Mouse (Mus musculus): ENCODE data around the gene Ap2a1.
"Not testable (repeated sequence)": the region's sequence is repeated elsewhere in the genome, so short reads cannot be mapped to it uniquely, and the experiment has no call there.

The Ap2a1 gene

DNA sequence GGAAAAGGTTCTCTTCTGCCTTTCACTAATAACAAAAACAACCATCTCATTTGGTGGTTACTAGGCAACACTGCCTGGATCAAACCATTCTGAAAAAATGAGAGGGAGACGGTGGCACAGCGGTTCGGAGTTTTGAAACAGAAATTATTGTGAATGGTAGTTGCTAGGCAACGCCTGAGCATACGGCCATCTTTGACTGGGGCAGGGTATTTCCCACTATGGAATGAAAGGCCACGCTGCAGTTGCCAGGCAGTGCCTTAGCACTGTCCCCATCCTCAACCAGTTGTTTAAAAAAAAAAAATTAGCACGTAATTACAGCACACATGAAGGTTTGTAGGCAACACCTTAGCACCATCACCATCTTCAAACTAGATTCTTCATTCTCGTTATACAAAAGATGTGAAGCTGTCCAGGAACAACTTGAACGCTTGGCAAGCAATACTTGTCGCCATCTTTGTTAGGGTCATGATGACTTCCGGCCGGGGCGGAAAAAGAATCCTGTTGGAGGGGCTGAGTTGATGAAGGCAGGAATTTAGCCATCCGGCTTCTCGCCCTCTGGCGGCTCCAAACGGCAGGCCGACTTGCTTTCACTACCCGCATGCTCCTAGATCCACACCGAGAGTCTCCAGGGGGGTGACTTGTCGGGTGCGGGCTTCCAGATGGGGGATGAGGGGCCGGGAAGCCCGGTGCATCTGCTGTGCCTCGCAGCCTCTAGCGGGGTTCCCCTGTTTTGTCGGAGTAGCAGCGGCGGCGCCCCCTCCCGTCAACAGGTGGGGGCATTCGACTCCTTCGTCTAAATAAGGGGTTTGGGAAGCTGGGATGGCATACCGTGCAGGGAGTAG is 33.5 kb downstream of the Ap2a1 start, which contains the start of gene Fuz:
TSS of gene Fuz (plus strand) at position 487 of the 842 bp plus-strand sequence.
- in situ Hi-C loops (cut with MboI; ENCODE audit: low sequenced_read_pairs) = no loop called here

DNA sequence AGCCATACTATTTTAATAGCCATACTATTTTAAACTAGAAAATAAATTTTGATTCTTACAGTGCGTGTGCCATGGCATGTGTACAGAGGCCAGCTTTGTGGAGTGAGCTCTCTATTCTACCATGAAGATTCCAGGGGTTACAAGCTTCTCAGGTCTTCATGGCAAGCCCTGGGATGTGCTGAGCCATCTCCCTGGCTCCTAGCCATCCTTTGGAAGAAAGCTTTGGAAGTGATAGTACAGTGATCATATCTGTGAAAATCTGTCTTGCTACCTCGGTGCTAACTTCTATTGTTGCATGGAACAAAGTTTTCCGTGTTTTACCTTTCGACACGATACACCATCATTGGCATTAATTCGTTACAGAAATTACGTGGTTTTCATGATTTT is 34.1 kb downstream of the Ap2a1 start:
- in situ Hi-C loops (cut with MboI; ENCODE audit: low sequenced_read_pairs) = no loop called here

DNA sequence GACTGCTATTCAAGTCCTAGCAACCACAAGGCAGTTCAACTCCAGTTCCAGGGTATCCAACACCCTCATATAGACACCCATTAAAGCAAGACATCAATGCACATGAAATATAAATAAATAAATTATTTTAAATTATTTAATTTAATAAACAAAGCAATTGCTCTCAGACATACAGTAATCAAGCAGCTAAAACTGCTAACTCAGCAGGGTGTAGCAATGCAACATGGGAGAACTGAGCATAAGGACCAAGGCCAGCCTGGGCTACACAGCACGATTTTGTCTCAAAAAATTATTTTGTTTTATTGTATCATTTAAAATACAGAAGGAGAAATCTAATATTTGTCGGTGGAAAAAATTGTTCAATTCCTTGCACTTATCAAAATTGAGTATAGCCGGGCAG is 35.1 kb downstream of the Ap2a1 start:
- in situ Hi-C loops (cut with MboI; ENCODE audit: low sequenced_read_pairs) = no loop called here

DNA sequence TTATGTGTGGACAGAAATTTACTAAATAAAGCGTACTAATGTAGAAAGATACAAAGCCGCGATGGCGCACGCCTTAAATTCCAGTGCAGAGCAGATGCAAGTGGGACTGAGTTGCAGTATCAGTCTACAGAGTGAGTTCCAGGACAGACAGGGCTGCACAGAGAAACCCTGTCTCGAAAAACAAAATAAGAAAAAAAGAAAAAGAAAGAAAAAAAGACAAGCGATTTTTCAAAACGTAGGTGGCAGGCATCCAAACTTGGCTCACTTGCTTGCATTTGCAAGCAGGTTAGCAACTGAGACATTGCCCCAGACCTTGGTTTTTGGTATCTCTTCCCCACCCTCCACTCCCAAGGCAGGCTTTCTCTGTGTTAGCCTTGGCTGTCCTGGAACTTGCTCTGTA is 36.1 kb downstream of the Ap2a1 start:
- in situ Hi-C loops (cut with MboI; ENCODE audit: low sequenced_read_pairs) = no loop called here

DNA sequence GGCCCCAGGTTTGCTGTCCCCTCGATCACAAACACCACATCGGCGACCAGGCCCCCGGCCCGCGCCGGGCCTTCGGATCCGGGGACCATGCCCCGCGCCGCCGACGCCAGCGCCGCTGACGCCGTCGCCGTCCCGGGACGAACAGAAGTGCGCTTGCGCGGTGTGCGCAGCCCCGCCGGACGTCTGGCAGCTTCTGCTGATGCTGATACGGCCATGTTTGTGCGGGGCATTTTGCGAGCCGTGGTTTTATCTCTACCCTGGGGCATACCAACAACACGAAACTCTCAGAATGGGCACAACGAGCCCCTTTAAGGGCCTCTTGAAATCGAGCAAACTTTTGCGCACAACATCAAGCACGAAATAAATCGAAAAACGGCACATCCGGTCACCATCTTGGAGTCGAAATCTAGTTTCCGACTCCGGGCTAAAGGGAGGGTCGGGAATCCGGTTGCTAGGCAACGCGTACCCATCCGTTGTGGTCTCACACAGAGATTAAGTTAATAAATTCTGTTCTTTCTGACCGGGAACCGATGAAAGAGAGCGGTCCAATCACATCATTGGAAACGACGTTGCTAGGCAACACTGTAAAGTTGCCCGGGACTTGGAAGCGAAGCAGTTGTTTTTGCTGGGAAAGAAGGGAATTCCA is 36.9 kb downstream of the Ap2a1 start, which contains the start of gene Med25:
TSS of gene Med25 (minus strand) at position 437 of the 646 bp plus-strand sequence.
- in situ Hi-C loops (cut with MboI; ENCODE audit: low sequenced_read_pairs) = no loop called here

DNA sequence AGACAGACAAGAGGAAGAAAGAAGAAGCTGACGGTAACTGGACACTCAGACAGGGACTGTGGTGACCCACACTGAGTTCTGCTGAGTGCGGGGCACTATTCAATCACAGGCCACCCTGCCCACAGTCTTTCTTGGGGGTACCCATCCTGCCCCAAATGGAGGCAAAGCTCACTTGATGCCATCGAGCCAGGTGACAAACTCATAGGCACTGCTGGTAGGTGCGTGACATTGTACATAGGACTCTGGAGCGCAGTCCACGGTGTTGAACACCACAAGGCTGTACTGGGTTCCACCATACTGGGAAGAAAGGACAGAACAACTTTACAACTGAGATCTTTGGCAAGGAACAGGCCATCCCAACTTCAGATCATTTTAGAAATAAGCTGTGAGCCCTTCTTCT is 37.7 kb downstream of the Ap2a1 start:
- in situ Hi-C loops (cut with MboI; ENCODE audit: low sequenced_read_pairs) = no loop called here

DNA sequence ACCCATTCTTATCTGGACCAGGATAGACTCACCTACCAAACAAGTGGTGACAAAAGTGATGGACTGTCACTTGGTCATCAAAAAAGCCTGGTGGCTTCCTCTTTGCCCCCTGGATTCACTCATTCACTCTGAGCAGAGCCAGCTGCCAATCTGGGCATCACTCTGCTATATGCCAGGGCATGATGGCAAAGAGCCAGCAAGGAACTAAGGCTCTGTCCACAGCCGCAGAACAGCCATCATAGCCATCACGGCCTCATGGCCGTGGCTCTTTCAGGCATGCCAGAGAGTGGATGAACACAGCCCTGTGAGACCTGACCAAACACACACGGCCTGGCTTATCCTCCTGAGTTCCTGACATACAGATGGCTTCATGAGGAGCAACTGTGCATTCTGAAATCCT is 38.6 kb downstream of the Ap2a1 start:
- in situ Hi-C loops (cut with MboI; ENCODE audit: low sequenced_read_pairs) = no loop called here

DNA sequence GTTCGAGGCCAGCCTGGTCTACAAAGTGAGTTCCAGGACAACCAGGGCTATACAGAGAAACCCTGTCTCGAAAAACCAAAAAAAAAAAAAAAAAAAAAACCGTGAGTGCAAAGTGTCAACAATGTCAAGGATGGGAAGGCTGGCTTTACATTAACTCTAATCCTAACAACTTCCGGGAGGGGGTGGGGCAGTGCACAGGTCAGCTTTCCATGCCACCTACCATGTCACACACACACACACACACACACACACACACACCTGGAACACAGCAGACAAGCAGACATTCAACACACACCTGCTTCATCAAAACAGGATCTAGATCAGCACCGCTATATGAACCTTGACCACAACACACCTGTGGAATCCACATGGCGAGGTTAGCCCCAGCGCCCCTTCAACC is 39.1 kb downstream of the Ap2a1 start:
- in situ Hi-C loops (cut with MboI; ENCODE audit: low sequenced_read_pairs) = no loop called here

DNA sequence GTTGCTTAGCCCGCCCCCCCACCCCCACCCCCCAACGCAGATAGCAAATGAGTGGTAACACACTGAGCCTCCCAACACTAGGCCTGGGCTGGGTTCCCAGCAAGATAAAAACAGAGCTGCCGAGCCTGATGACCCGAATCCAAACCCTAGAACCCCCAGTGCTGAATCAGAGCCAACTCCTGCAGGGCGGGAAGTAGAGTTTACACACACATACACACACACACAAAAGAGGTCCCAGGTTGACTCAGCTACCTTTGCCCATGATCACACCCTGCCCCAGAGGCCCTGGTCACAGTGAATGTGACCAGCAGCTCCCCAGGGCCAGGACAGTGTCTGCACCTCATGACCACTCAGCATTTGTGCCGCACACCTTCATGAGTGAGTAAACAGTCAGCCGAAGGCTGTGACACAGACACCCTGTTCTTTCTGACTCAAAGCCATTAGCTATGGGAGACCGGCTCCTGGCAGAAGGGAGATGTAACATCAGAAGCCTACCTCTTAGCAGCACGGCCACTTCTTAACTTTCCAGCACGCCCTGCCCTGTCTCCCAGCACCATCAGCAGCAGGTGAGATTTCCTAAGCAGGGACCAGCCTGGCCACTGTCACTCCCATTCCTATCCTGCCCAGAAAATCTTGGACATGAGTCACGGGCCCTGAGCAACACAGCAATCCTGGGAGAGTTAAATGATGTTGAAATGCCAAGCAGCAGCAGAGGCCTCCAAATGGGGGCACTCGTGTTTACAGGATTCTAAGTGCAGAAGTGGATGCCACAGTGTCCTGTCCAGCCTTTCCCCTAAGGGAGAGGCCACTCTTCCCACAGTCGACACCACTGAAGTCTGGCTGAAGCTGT is 40.8 kb downstream of the Ap2a1 start:
- in situ Hi-C loops (cut with MboI; ENCODE audit: low sequenced_read_pairs) = no loop called here

DNA sequence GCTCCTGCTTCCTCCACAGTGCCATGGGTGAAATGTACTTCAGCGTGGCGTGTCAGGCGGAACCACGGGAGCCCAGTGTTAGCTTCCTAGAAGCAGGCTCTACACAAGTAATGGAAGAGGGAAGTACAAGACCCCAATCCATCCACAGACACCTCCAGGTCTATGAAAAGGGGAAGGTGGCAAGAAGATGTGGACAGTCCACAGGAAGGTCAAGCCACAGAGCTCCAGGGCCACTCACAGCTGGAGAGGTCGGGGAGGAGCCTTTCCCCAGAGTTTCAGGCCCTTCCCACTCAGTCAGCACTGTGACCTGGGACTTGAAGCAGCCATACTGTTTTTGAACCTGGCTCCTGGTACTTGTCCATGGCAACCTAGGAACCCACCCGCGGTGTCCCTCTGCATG is 42.3 kb downstream of the Ap2a1 start:
- in situ Hi-C loops (cut with MboI; ENCODE audit: low sequenced_read_pairs) = no loop called here

DNA sequence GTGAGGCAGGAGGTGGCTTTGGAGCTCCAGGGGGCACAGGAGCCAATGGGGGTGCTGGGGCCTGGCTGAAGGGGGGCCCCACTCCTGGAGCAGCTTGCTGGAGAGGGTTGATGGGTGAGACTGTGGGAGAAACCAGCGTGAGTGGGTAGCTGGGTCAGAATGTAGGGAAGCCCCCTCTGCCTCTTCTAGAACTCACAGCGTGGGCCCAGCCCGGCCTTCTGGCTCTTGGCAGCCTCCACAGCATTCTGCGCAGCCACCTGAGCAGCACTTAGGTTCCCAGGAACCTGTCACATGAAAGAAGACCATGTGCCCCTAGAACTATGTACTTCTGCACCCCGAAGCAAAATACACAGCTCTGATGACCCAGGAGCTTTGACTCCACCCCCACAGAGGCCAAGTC is 44.7 kb downstream of the Ap2a1 start:
- in situ Hi-C loops (cut with MboI; ENCODE audit: low sequenced_read_pairs) = no loop called here

DNA sequence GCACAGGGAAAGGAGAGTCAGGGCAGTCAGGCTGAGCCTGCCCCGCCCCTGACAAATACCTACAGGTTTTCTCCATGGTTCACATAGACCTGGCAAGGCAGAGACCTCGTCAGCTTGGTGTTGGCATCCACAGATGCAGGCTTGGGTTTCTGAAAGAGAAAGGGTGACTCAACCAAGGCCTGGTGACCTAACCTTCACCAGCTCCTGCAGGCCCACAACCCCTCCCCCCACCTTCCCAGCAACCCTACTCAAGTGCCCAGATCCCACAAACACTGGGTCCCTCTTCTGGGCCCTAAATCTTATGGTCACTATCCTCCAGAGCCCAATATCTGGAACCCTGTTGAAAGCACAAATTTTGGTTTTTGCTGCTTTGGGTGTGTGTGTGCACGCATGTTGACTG is 46.3 kb downstream of the Ap2a1 start:
- in situ Hi-C loops (cut with MboI; ENCODE audit: low sequenced_read_pairs) = no loop called here

DNA sequence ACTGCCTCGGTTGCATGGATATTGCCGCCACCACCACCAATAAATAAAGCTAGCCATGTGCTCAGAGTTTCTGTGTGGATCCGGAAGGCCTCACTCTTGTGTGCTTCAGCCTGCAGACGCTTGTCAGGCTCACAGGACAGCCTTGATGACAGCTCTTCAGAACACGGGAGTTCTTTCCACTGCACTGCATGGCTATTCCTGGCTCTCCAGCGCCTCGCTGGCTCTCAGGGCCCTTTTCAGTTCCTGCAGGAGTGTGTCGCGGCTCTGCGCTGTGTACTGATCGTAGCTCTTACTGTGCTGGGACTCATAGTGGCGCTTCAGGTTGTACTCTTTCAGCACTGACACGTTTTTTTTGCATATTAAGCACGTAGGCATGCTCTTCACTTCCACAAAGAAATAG is 51.5 kb downstream of the Ap2a1 start:
- in situ Hi-C loops (cut with MboI; ENCODE audit: low sequenced_read_pairs) = no loop called here

DNA sequence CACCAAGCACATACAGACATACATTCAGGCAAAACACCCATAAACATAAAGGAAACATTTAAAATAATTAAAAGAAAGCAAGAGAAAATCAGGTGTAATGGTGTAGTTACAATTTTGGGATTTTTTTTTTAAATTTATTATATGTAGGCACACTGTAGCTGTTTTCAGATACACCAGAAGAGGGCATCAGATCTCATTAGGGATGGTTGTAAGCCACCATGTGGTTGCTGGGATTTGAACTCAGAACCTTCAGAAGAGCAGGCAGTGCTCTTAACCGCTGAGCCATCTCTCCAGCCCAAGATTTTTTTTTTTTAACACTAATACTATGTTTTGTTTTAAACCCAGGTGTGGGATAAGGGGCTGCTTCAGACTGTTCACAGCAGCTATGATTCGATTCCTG is 57.5 kb downstream of the Ap2a1 start:
- in situ Hi-C loops (cut with MboI; ENCODE audit: low sequenced_read_pairs) = not testable (repeated sequence)

DNA sequence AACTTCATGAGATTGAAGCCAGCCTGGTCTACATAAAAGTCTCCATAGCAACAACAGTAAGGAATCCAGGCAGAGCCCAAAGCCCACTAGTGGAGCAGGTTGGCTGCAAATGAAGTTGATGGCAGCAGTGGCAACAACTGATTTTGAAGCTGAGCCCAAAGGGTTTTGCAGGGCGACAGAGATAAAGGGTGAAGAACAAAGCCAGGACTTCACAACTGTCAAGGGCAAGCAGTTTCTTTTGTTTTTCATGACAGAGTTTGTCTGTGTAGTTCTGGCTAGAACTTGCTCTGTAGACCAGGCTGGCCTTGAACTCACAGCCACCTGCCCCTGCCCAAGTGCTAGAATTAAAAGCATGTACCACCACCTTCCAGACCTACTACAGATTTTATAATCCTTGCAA is 58.1 kb downstream of the Ap2a1 start:
- in situ Hi-C loops (cut with MboI; ENCODE audit: low sequenced_read_pairs) = no loop called here

DNA sequence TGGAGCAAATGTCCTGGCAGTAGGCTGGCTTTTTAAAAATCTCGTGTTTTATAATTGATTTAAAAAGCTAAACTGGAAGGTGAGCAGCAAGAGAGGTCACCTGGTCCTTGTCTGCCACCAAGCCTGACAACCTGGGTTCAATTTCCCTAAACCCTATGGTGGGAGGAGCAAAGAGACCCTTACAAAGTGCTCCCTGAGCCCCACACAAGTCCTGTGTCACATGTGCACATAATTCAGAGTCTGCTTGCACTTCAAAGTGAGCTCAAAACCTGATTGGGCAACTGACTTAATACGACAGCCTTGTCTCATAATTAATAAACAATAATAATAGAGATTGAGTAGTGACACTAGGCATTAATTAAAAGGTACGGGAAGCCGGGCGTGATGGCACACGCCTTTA is 58.7 kb downstream of the Ap2a1 start:
- in situ Hi-C loops (cut with MboI; ENCODE audit: low sequenced_read_pairs) = no loop called here

DNA sequence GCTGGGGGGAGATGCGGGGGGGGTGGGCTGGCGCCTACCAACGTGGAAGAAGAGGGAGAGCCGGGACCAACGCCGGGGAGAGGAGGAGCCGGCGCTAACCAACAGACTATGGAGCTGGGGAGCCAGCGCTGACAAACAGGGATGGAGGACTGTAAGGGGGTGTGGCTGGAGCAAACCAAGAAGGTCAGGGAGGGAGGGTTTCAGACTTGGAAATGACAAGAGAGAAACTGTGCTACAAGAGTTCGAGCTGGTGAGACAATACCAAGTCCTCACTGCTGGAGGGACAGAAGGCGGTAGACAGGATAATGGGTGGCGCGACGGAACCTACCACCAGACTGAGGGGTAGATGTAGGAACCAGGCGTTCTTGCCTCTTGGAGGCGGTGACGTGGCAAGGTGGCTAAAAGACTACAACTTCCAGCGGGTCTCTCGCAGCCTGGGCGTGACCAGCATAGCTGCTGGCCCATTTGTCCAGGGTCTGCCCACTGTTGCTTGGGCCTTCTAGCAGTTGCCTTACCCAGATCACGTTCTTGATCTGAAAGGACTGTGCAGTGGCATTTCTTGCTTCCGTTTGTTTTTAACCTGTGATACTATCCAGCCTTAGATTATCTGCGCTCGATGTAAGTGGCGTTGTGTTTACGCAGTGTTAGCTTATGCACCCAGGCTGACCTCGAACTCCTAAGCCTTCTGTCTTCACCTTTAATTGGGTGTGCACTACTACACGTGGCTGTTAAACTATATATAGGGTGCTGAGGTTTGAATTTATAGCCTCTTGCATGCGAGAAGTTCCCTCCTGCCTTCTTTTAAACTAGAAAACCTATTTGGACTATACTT is 59.4 kb downstream of the Ap2a1 start, which contains the start of gene Ptov1:
TSS of gene Ptov1 (minus strand) at position 92 of the 832 bp plus-strand sequence.
- in situ Hi-C loops (cut with MboI; ENCODE audit: low sequenced_read_pairs) = no loop called here

DNA sequence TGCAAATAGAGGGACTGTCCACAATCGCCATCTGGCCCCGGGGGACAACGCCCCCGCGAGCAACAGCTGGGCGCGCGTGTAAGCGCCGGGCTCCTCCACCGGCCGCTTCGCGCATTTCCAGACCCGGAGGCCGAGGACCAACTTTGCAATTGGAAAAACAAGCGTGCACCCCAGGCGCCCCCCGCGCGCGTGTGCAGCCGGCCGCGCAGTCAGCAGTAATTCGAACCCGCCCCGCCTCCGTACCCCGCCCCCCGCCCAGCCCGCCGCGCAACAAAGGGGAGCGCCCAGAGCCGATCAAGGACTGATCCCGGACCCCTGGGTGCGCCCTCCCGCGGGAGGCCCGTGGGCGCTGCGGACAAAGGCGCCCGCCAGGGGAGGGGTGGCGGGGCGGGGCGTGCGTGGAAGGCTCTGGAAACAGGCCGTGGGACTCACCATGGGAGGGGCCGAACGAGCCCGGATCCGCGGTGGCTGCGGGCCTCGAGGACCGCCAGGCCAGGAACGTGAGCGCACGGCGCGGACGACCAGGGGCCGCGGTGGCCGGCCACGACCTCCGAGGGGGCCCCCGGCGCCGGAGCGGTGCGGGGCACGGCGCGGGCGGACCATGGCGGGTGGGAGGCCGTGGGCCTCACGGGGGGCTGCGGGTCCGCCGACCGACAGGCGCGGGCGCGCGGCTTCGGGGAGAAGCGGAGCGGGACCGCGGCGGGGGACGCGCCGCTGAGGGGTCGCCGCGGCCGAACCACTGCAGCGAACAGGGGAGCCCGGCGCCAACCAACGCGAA is 60.2 kb downstream of the Ap2a1 start:
- in situ Hi-C loops (cut with MboI; ENCODE audit: low sequenced_read_pairs) = no loop called here

DNA sequence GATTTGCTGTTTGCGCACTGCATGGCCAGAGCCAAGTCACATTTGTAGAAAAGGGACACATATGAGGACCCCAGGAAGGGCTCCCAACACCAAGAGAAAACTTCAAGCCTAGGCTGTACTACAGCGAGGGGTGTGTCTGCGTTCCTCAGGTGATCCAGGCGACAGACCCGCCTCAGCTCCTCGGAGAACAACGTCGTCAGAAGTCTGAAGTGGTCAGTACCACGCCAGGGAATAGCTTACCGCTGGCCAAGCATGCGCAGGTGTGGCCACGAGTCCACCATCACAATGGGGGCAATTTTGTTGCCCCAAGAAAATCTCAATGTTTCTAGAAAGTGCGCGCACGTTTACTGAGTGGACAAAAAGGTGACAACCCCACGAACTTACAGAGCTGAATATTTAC is 60.8 kb downstream of the Ap2a1 start:
- in situ Hi-C loops (cut with MboI; ENCODE audit: low sequenced_read_pairs) = no loop called here

DNA sequence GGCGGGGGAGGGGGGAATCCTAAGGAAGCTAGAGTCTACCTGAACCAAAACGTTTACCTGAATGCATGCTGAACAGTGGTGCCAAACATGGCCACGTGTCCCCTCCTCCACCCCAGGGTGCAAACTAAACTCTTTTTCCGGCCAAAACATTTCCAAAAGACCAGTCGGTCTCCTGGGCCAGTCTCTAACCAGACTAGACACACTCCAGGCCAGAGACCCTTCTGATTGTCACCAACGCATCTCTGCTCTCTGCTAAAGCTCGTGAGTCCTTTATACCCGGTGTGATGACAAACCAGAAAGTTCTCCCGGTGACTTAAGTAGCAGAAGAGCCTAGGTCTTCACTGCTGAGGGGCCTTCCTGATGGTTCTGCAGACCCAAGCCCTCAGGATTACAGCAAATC is 61.5 kb downstream of the Ap2a1 start:
- in situ Hi-C loops (cut with MboI; ENCODE audit: low sequenced_read_pairs) = no loop called here
